Mouse (Mus musculus) naive thymus-derived CD4-positive, alpha-beta T cell, adult 2 months (primary cell): Measurements from ENCODE around the gene Egfl8.

Source experiments
- DNase-seq: peaks from one replicate; pipeline ENCODE4 v3.0.0-alpha.2; 2011; ENCODE audit warnings: low read depth

Gene Egfl8

DNA sequence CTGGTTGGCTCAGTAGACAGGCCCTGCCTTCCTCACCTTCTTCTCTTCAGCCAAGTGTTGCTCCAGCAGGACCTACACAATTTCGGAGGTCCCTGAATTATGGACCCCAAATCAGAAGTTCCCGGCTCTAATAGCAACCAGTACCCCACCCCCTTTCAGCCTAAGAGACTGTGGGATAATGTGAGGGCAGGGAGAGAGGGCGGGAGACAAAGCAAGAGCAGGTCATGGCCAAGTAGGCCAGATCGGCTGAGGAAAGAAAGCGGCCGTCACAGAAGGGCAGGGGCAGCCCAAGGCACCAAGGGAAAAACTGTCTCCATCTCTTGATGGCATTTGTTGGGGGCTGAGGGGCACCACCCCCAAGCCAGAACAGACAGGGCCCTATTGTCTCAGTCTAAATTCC is at the start of gene Egfl8:
Egfl8 (minus strand) TSS at position 101 of the 400 bp plus-strand sequence.
- DNase-seq = no peak

DNA sequence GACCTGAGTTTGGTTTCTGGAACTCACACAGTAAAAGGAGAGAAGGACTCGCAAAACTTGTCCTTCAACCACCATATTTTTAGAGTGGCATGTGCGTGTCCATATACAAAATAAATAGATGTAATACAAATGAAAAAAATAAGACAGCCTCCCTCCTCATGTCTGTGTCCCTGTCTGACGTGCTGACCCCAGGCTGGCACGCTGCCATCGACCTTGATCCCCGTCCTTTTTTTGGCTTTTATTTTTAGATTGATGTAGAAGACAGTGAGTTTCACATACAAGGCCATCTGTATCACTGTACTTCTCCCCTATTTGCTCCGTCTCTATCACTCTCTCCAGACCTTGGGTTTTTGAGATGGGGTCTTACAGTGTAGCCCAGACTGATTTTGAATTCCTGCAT is 48.7 kb upstream of the Egfl8 start:
- no peak for DNase-seq

DNA sequence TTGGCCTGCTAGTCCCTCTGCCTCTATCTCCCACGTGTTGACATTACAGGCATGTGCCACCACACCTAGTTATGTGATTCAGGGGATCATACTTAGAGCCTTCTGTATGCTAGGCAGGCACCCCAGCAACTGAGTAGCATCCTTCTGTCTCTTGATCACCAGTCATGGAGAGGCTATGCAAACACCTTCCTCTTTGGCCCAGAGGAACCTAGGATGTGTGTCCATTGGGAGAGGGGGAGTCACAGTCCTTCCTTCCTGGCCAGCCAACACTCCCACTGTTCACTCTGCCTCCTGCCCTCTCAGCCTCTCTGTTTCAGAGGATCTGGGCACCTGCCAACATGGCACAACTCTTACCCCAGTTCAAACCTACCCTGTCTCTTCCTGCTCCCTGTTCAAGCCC is 47.8 kb upstream of the Egfl8 start:
- no peak for DNase-seq

DNA sequence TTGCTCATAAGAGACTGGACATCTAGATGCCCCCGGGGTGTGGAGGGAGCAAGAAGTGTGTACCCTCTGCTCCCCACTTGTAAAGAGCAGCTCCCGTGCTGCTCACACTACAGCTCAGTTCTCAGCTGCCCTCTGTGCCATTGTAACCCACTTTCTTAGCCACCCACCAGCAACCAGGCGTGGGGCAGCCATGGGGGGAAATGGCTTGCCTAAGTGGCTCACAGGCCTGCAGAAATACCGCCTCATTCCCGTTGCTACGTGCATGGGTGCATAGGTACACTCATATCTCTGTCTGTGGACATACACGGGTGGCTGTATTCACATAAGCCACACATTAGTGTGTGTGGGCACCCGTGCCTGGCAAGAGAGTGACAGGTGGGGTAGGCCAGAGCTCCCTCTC is 47.2 kb upstream of the Egfl8 start:
- DNase-seq = no peak

DNA sequence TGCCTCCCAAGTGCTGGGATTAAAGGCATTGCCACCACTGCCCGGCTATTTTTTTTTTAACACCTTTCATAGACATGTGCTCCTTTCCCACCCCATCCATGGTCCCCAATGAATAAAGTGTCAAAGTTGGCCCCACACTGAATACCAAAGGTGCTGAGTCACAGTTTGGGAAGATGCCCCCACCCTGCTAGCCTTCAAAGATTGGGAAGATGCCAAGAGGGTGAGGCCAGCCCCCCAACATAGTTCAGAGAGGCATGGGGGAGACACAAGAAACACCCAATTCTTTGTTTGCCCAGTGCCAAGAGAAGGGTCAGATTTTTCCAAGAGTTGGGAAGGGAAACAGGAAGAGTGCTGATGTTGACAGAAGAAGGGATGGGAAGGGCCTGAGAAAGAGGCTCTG is 46.7 kb upstream of the Egfl8 start:
- DNase-seq = no peak

DNA sequence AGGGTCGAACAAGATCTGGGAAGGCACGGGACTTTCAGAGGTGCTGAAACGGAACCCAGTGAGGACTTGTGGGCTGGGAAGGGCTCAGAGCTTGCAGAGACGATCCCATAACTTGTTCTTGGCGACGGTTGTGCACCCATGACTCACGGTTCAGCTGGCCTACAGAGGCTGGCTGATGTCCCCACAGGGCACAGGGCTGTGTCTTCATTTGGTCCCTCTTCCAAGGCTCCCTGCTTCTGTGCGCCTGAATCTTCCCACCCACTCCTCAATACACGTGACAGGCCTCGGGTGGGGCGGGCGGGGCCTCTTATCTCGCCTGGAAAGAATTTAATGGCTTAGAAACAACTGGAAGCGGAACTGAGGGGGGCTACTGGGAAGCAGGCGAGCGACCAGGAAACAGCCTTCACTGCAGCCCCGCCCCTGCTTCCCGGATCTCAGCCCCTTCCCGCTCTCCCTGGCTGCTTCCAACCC is 45.4 kb upstream of the Egfl8 start:
- DNase-seq = no peak

DNA sequence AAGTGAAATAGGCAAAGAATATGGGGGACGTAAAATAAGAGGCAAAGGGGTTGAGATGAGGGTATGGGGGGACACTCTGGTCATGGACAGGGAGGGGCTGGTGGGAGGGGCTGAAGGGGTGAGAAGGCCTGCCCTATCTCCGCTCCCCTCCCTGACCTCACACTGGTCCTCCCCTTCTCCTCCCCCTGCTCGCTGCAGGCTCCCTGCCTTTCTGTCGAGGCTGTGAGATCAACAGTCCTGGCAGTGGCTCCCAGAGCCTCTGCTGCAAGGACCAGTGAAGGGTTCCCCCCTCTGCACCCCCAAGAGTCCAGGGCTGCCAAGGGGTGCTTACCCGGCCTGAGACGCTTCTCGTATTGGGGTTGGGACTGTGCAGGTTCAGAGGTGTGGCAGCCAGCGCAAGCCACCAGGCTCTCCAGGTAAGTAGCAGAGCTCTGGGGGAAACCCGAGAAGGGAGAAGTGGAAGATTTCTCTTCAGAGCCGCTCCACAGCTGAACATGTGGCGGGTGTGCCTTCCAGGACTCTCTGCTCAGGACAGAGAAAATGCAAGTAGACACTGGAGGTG is 44.6 kb upstream of the Egfl8 start:
- DNase-seq = no peak

DNA sequence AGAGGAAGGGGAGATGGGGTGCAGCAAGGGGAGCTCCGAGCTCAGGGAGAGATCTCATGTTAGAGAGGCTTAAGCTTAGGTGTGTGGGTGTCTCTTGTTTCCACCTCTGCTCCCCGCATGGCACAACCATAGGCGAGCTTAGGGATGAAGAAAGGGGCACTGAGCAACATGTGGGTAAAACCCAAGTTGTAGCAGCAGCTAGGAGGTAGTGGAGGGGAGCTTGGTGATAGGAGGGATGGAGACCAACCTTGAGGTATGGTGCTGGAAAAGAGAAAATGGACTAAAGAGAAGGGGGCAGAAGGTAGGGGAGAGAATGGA is 44.1 kb upstream of the Egfl8 start:
- DNase-seq = no peak

DNA sequence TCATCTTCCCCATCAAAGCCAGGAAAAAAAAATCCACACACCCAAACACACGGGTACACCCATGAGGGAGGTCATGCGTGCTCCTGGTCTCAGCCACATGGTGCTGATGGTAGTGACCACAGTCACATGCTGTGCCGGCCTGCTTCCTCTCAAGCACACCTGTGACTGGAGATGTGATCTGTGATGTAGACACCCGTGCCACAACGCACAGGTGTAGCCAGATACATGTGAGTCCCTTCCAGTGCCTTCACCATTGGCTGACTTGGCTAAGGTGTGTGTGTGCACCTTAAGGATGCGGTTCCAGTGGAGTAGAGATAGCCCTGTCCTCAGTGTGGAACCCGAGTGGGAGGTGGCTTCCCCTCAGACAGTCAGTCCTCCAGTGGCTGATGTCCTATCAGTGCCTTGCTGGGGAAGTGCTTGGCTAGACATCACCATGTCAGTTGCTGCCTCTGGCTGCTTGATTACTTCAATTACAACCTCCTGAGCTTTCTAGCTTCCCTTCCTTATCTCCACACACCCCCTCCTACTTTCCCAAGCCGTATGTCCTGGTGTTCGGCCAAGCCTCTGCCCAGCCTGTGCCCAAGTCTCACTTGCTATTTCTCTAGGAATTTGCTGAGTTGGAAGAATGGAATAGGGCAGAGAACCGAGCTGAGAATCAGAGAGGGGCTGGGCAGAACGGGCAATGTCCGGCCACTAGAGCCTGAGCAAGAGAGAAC is 43.6 kb upstream of the Egfl8 start:
- DNase-seq = no peak

DNA sequence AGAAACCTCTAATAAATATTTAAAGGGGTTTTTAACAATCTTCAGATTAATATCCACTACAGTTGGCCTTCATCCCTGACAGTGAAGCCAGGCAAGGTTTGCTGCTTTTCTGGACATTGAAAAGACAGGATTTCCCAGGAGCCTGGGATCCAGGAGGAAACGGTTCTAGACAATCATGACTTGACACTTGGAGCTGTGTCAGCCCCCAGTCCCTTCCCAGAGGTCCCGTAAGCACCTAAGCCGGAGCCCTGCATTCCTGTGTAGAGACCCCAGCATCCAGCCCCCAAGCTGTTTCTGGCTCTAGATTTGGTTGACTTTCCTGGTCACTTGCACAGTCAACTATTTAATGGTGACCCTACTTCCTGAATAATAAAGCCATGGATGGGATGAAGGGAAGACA is 42.8 kb upstream of the Egfl8 start:
- no peak for DNase-seq

DNA sequence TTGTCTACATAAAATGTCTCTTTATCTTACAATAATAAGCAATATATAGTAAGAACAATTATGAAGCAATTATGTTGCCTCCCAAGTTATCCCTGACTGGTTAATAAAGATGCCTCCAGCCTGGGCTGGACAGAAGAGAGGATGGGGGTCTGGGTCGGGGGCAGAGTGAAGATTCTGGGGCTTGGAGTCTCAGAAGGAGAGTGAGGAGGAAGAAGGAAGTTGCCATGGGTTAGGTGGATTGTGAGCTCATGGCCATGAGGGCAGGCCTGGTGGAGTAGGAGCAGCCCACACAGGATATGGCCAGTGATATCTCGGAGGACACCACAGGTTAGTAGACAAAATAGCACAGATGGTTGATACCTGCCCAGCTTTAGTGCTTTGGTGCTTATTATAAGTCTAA is 42.4 kb upstream of the Egfl8 start:
- no peak for DNase-seq

DNA sequence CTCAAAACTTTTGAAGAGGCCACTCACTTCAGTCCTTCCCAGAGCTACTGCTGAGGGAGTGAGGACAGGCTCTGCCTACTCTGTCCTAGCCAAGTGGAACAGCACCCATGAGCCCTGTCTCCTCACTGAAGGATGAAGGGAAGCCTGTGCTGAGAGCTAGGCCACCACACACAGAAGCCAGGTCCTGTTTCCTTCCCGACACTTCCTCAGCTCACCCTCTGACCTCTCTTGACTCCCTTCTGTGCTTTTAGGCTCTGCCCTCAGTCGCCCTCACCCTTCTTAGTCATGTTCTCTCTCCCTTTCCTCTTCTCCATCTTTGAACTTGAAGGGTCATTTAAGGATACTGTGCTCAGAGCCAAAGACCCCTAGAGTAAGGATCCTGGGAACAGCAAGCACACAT is 41.5 kb upstream of the Egfl8 start:
- DNase-seq = no peak

DNA sequence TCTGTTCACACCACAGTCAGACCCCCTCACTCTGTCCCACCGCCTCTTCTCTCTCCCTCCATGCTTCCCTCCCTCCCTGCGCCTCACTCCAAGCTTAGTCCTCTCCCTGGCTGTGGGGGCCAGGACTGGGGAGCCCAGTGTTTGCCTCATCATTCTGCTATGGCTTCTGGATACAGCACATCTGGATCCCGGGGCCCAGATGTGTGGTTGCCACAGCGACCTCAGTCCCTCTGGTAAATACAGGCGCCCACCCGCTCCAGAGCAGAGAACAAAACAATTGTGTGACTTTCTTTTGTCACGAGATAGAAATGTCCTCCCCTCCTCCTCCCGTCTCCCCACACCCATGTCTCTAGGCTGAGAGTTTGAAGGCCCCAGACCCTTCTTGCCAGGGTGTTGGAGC is 40.9 kb upstream of the Egfl8 start:
- no peak for DNase-seq

DNA sequence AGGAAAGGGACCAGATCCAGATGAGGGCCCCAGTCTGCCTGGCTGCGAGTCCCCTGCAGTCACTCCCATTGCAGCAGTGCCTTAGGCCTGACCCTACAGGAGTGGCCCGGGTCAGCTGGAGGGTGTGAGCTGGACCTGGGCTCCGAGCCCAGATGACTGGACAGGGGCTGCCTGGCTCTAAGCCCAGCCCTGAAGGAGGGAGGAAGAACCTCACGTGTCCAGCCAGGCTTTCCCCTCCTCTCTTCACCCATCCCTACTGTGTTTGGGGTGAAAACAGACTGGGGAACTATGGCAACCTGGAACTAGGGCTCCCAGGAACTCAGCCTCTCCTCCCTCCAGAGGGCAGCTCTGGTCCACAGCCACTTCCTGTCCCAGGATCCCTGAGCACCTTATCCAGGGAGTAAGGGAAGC is 39.8 kb upstream of the Egfl8 start:
- no peak for DNase-seq

DNA sequence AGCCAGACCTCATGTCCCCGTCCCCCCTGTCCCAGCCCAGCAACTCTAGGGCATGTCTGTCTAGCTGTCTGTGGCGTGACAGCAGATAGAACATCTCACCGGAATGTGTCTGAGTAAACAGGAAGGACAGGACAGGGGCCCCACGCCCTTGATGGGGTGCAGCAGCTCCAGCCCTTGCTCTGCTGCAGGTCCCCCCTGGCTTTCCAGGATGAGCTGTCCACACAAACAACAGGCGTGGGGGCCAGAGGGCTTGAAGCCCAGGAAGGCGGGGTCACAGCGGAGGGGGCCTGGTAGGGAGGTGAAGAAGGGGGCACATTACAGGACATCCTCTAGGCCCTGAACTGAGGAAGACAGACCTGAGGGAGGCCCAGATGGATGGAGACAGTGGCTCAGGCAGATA is 39.4 kb upstream of the Egfl8 start:
- DNase-seq = no peak

DNA sequence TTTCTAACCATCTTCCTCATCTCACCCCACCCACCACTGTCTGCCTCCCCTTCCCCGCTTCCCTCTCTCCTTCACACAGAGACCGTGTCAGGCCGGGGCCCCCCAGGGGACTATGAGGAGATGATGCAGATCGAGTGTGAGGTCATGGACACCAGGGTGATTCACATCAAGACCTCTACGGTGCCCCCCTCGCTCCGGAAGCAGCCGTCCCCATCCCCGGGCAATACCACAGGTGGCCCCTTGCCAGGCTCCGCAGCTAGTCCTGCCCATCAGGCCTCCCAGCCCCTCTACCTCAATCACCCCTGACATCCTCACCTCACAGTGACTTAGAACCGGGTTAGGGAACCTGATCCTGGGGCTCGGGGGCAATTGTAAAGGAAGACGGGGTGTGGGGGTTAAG is 38.6 kb upstream of the Egfl8 start:
- DNase-seq = no peak

DNA sequence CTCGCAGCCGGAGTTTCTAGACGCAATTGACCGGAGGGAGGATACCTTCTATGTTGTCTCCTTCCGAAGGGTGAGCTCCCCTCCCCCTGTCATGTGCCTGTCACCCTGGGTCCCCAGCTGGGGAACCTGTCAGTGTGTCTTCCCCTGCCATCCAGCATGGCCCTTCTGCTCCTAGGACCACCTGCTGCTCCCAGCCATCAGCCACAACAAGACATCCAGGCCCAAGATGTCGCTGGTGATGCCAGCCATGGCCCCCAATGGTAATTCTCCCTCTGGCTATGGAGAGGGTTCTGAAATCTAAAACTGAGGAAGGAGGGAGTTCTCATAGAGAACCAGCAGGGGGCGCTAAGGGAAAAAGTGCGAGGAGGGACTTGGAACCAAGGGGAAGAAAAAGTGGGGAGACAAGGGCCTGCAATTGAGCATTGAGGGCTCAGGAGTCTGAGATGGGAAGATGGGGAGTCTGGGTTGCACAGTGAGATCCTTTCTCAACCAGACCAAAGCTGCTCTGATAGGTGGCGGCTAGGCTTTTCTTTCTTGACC is 38.0 kb upstream of the Egfl8 start:
- DNase-seq = peak; percentile 72

DNA sequence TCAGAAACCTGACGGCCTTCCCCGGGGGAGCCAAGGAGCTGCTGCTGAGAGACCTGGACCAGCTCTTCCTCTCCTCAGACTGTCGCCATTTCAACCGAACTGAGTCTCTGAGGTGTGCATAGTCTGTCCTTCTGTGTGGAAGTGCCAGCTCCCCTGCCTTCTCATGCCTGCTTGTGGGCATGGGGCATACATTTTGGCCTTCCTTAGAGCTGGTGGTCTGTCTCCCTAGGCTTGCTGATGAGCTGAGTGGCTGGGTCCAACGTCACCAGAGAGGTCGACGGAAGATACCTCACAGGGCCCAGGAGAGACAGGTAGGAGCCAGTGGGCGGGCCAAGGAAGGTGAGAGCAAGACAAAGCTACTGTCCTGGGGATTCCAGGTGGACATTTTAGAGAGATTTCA is 37.2 kb upstream of the Egfl8 start:
- DNase-seq = no peak

DNA sequence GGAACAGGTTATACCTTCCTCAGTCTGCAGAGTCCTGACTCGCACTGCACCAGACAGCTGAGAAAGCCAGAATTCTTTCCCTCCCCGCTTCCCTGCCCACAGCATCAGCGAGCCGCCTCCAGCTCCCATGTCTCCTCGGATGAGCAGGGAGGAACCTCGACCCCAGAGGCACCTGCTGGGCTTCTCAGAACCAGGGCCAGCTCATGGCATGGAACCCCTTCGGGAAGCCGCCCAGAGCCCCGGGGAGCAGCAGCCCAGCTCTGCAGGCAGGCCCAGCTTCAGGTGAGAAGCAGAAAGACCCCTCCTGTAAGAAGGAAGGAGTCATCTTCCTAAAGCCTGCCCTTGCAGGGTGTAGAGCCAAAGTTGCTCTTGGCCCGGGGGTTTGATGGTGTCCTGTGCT is 36.8 kb upstream of the Egfl8 start:
- no peak for DNase-seq

DNA sequence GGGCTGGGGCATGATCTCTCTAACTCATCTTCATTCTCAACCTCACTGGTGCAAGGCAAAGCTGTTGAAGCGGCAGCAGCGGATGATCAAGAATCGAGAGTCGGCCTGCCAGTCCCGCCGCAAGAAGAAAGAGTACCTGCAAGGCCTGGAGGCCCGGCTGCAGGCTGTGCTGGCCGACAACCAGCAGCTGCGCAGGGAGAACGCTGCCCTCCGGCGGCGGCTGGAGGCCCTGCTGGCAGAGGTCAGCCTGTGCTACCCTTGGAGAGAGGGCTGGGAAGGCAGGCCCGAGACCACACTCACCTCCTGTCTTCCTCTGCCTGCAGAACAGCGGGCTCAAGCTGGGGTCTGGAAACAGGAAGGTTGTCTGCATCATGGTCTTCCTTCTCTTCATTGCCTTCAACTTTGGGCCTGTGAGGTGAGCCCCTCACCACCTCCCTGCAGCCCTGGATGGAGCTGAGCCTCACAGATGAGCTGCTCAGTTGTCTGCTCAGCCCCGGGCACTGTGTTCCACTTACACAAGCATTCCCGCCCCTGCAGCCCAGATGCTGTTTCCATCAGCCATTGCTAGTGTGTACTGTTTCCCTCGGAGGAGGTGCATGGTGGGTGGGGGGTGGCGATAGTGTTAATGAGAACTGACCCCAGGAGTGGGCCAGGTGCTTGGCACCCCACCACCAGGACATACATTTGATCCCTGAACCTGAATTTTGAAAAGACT is 35.9 kb upstream of the Egfl8 start:
- peak; percentile 46 for DNase-seq

DNA sequence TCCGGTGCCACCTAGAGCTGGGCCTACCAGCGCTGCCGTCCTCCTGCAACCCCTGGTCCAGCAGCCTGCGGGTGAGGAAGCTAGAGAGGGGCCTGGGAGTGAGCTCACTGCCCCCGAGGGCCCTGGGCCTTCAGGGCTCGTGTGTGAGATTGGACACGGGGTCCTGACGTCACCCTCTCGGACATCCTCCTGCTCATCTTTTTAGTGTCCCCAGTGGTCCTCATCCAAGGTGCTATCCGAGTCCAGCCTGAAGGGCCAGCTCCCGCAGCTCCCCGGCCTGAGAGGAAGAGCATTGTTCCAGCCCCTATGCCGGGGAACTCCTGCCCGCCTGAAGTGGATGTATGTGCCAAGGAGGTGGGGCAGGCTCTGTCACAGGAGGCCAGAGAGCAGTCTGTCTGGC is 35.0 kb upstream of the Egfl8 start:
- no peak for DNase-seq

DNA sequence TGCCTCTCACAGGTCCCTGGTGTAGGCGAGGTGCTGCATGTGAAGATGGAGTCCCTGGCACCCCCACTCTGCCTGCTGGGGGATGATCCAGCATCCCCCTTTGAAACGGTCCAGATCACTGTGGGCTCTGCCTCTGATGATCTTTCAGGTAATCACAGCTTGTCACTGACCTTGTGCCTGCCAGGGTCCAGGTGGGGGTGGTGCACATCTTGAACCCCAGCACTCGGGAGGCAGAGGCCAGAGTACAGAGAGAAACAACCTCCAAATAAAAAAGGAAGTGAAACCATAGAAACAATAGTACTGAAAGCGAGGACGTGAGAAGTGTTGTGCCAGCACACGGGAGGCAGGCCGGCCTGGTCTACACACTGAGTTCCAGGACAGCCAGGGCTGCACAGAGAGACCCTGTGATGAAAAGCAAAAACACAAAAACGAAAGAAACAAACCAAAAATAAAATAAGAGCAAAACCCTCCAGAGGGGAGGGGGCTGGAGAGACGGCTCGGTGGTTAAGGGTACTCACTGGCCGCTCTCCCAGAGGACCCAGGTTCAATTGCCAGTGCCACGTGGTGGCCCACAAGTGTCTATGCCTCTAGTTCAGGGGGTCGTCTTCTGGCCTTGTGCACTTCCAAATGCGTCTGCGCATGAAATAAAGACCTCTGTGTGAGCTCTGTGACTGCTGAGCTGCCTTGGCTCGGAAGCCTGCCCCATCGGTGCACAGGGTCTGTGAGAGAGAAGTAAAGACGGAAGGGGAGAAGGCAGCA is 33.5 kb upstream of the Egfl8 start:
- DNase-seq = no peak
